19 mouse cellular contexts compared by ENCODE assay signal in genomic region chr13:82946931-82947330, GRCm38 (mm10).
"Had no signal": no experiment of that assay in that cellular context is flagged by ENCODE, and none has a peak within 500 bp of the region (broad histone marks: within the 10 kb centered on the region; RNA-seq: fewer than 3 reads in every experiment).

No protein-coding gene starts in this region.

- H3K27ac ChIP-seq: midbrain, embryonic 10.5 days; midbrain, embryonic 12.5 days; neural tube, embryonic 13.5 days; neural tube, embryonic 15.5 days had no signal

- H3K4me3 ChIP-seq: midbrain, embryonic 10.5 days; midbrain, embryonic 12.5 days; myocyte; neural tube, embryonic 13.5 days; neural tube, embryonic 15.5 days had no signal

- ATAC-seq: midbrain, embryonic 16.5 days had no signal

- H3K4me1 ChIP-seq: neural tube, embryonic 13.5 days; neural tube, embryonic 15.5 days had no signal

- DNase-seq: lung, adult 18-20 months; lung, embryonic 14.5 days; lung, postnatal 10 days; lung, postnatal 4 days; midbrain, embryonic 14.5 days; retina, postnatal 1 day; right cerebral cortex, adult 18-20 months; right cerebral cortex, postnatal 25 days; right cerebral cortex, postnatal 4 days; spleen, adult 18-20 months; thymus, adult 18-20 months; thymus, postnatal 14 days; thymus, postnatal 36 days had no signal

- H3K27me3 ChIP-seq: midbrain, embryonic 12.5 days; neural tube, embryonic 13.5 days; neural tube, embryonic 15.5 days had no signal
